Mouse (Mus musculus): ENCODE results near the gene Tnip1.
A peak's percentile ranks its signal among the peaks of the same experiment; 100 is the strongest.

The Tnip1 gene

DNA sequence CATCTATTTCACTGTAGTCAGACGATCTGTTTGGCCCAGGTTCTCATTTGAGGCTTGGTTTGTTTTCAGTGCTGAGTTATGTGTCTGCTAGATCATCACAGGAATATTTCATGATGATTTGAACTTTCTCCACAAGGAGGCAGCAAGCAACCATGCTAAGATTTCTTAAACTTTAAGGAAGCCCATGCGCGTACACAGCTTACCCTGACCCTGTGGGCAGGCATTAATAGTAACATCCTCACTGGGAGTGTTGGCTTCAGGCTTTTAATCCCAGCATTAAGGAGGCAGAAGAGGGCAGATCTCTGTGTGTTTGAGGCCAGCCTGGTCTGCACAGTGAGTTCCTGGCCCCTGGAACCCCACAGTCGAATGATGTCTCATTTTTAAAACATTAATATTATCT lies 83.3 kb downstream of the Tnip1 start:
- DNase-seq (ENCODE audit: low read depth, low spot score) = peak; percentile 85

DNA sequence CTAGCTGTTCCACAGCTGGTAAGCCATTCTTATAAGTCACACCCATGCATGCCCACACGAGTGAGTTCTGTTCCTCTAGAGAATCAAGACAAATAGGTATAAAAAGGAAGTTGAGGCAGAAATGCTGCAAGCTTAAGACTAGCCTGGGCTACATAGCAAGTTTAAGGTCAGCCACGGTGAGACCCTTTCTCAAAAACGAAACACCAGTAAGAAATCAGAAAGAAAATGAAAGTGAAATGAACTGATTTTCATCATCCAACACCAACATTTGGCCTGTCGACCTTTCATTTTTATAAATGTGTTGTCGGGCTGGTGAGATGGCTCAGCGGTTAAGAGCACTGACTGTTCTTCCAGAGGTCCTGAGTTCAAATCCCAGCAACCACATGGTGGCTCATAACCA lies 83.8 kb downstream of the Tnip1 start:
- DNase-seq (ENCODE audit: low read depth, low spot score) = peak; percentile 51

DNA sequence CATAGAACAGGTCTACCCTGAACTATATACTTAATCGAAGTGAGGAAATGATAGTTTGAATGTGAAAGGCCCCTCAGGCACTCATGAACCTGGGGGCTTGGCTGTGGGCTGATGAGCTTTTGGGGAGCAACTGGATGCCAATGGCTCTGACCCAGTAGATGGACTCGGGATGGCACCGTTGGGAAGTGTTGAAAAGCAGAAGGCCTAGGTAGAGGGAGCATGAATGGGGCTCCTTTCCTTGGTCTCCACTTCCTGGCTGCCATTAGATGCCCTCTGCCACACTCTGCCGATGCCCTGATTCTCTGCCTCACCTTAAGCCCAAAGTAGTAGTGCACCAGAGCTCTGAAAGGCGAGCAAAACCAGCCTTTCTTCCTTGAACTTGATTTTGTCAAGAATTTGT lies 86.7 kb downstream of the Tnip1 start:
- DNase-seq (ENCODE audit: low read depth, low spot score) = no peak

DNA sequence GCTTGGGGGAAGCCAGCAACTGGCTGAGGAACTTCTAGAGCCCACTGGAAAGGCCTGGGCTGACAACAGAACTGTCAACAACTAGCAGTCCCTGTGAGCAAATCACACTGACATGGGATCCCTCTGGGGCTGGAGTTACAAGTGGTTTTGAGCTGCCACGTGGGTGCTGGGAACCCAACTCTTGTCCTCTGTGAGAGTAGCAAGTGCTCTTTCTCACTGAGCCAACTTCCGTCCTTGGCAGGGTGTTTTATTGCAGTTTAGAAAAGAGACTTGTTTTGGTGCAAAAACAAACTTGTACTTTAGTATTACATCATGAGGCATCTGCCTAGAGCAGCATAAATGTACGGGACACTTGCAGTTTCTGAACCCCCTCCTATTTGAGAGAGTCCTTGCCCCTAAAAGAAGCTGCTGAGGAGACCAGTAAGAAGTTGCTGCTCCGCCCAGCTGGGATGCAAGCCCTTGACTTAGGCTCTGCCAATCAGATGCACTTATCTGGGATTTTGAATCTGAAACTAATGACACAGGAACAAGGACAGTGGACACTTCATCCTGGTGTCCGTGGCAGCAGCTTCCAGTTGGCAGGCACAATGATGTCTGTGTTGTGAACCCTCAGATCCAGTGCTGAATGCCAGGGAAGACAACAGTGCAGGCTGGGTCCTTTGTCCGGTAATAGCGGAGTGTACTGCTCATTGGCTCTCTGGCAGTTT lies 90.7 kb downstream of the Tnip1 start:
- no peak for DNase-seq (ENCODE audit: low read depth, low spot score)

DNA sequence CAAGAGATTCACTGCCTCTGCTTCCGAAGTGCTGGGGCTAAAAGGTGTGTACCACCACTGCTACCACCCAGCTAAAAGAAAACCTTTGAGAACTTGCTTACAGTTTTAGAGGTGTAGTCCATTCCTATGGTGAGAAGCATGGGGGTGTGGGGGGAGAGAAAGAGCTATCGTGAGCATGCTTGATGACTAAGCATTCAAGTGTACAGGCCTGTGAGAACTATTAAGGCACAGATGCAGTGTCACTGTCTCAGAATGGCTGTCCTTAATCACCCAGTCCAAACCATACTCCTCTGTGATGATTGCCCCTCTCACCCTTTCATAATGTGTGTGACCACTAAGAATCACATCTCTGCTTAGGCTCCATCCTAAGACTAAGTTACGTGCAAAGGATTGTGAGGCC lies 93.4 kb downstream of the Tnip1 start:
- DNase-seq (ENCODE audit: low read depth, low spot score) = no peak

DNA sequence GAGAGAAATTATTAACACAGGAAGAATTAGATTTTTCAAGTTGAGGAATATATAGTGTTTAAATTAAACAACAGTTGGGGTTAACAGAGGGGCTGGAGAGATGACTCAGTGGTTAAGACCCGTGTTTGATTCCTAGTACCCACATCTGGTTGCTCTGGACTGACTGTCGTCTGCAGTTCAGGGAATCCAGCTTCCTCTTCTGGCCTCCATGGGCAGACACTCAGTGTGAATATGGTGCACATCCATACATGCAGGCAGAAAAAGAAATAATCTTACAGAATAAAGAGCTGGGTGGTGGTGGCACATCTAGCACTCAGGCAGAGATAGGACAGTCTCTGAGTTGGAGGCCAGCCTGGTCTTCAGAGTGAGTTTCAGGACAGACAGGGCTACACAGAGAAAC lies 94.3 kb downstream of the Tnip1 start:
- no peak for DNase-seq (ENCODE audit: low read depth, low spot score)

DNA sequence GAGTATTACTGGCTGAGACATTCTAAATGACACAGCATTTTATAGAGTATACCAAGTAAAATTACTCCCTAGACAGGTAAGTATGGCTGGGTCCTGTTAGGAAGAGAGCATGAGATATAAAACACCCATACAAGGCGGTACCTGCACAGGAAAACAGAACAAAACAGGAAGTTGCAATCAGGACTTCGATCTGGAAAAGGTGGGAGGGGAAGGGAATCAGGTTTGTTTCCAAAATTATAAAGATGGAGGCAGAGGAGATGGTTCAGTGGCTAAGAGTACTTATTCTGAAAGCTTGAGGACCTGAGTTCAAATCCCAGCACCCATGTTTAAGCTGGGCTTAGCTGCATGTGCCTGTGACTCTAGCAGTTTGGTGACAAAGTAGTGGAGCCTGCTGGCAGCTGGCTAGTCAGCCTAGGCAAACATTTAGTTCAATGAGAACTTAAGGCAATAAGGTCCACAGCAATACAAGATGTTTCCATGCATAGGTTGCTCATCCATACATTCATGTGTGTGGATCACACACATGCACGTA lies 94.7 kb downstream of the Tnip1 start:
- peak; percentile 32 for DNase-seq (ENCODE audit: low read depth, low spot score)

DNA sequence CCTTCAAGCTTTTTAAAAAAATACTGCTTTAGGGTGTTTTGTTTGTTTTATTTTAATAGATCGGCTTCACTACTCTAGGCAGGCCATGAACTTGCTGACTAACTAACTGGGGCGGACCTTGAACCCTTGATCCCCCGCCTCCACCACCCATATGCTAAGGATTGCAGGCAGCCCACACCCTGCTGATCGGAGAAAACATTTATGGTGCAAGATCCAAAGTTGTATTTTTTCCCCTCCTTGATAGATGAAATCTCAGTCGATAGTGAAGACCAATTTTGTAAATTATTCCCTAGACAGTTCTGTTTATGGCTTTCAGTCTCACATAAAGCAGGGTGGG lies 95.7 kb downstream of the Tnip1 start:
- DNase-seq (ENCODE audit: low read depth, low spot score) = peak; percentile 68

DNA sequence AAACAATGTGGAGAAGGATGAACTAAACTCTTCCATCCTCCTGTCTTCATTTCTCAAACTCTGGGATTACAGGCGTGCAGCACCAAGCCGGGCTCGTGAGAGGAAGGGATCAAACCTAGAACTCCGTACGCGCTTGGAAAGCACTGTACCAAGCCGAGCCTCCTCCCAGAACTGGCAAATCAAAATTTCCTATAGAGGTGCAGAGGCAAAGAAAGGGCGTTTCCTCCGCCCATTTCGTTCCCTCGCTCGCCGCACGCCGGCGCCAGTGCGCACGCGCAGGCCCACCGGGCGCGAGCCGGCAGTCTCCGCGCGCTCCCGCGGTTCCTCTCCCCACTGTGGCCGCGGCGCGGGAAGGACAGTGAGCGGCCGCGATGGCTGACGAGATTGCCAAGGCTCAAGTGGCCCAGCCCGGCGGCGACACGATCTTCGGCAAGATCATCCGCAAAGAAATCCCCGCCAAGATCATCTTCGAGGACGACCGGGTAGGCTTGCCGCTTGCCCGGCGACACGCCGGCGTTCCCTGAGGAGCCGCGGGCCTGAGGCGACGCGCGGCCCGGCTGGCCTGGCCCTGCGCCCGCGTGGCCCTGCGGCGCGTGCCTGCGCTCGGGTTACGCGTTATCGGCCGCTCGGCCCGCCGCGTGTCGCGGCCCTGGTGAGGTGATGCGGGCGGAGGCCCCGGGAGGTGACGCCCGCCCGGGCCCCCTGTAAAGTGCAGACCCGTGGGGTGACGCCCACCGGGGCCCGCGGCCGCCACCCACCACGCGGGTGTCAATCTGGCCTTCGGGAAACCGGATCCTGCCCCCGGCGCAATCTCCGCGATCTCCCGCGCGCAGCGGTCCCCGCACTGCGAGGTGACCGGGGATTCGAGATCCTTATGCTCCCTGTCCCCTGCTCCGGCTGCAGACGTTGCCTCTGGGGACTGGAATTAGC lies 96.3 kb downstream of the Tnip1 start, which contains the start of gene Hint1:
TSS of gene Hint1 (plus strand) at position 265 of the 930 bp plus-strand sequence.
- peak; percentile 93 for DNase-seq (ENCODE audit: low read depth, low spot score)

DNA sequence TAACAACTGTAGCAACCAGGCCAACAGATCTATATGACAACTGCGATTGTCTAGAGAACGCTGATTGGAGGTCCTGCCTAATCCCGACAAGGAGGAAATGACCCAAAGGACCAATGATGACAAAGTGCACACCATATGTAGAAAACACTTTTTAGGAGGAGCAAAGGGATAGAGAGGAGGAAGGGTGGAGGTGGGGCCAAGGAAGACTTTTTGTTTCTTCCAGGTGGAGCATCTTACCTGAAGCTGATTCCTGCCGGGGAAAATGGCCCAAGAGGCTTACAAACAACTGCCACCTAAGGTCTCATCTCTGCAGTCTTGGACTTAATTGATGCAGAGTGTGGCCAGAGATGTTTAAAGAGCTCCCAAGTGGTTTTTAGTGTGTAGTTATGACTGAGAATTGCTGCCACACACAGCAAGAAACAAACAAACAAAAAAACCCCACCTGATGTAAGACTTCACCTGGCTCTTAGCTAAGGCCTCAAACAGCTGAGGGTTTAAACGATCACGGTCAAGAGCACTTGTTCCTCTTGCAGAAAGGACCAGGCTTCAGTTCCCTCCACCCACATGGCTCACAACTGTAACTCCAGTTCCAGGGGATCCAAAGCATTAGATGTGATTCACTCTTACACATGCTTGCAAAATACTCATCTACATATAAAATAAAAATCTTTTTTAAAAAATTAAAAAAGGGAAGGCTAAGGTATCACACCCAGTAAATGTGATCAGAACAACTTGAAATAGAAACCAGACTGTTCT lies 97.2 kb downstream of the Tnip1 start:
- DNase-seq (ENCODE audit: low read depth, low spot score) = no peak

DNA sequence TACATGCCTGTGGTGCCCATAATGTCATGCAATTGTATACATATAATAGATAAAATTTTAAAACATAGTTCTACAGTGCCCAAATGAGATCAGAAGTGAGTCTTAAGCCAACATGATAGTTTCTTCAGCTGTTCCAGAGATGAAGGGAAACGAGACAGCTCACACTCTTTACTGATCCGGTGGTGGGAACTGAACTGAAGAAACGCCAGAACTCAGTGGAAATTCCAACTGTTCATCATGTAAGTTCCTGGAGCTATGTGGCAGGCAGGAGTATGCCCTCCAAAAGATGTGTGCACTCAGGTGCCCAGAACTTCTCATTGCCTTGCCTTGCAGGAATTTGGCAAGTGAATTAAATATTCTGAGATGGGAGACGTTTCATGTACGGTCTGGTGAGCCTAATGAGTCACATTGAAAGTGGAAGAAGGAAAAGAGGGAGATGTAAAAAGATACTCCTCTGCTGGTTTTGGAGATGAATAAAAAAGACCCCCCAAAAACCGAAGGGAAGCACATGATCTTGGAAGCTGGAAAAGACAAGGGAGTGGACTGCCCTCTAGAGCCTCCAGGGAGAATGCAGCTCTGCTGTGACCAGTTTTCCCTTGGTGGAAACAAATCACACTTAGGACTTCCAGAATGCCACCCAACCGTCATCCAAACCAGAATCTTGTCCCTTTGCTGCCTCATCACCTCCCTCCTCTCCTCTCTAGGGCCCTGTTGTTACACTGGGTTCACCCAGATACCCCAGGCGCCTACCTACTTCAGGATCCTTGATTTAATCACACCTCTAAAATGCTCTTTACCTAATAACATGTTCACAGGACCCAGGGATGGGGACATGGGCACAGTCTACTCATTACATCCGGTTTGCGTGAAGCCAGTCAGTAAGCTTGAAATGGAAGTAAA lies 99.8 kb downstream of the Tnip1 start:
- DNase-seq (ENCODE audit: low read depth, low spot score) = peak; percentile 64

DNA sequence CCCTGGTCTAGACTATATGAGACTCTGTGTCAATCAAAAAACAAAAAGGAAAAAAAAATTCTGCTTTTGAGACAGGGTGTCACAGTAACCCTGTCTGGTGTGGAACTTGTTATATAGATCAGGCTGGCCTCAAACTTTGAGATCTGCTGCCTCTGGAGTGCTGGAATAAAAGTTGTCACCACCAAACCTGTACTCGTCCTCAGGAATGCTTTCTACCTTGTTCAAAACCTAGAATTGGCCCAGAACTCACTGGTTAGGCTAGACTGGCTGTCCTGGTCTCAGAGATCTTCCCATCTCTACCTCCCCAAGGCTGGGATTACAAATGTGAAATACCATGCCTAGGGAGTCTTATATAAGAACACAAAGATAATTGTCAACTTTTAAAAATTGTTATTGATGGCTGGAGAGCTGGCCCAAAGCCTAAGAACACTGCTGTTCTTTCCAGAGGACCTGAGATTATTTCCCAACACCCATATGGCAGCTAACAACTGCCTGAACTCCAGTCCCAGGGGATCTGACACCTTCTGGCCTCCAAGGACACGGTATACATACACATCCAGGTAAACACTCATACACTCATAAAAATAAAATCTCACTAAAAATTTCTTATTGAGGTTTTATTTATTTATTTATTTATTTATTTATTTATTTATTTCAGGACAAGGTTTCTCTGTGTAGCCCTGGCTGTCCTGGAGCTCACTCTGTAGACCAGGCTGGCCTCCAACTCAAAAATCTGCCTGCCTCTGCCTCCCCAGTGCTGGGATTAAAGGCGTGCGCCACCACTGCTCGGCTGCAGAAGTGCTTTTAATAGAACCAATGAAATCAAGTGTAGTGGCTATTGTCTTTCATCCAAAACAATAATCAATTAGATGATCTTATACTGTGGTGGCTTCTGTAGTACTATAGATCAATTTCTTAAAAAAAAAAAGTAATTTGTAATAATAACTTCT lies 101.0 kb downstream of the Tnip1 start:
- DNase-seq (ENCODE audit: low read depth, low spot score) = peak; percentile 27
